Mouse (Mus musculus): Measurements from ENCODE around the gene Chmp6.

The Chmp6 gene

GRCm38 (mm10) chr11:119954749-119955337 is 41.6 kb downstream of the Chmp6 start:
- in situ Hi-C loops (cut with MboI, MseI) = no loop called here

- in situ Hi-C loops (cut with MboI, MseI) = no loop called here
These were observed 42.2 kb downstream of the Chmp6 start for GRCm38 (mm10) chr11:119955432-119955831.

GRCm38 (mm10) chr11:119956590-119956989 is 43.3 kb downstream of the Chmp6 start:
- in situ Hi-C loops (cut with MboI, MseI) = no loop called here

- in situ Hi-C loops (cut with MboI, MseI) = no loop called here
These were observed 45.6 kb downstream of the Chmp6 start for GRCm38 (mm10) chr11:119958856-119959255.

GRCm38 (mm10) chr11:119959714-119960113 is 46.5 kb downstream of the Chmp6 start:
- in situ Hi-C loops (cut with MboI, MseI) = no loop called here

- in situ Hi-C loops (cut with MboI, MseI) = no loop called here
These were observed 47.4 kb downstream of the Chmp6 start for GRCm38 (mm10) chr11:119960671-119961070.

- in situ Hi-C loops (cut with MboI, MseI) = no loop called here
These were observed 48.3 kb downstream of the Chmp6 start for GRCm38 (mm10) chr11:119961511-119961910.

- in situ Hi-C loops (cut with MboI, MseI) = no loop called here
These were observed 51.8 kb downstream of the Chmp6 start for GRCm38 (mm10) chr11:119965053-119965452.

GRCm38 (mm10) chr11:119966294-119966693 is 53.1 kb downstream of the Chmp6 start:
- in situ Hi-C loops (cut with MboI, MseI) = no loop called here

- in situ Hi-C loops (cut with MboI, MseI) = no loop called here
These were observed 54.2 kb downstream of the Chmp6 start for GRCm38 (mm10) chr11:119967401-119967800.

GRCm38 (mm10) chr11:119967892-119968291 is 54.7 kb downstream of the Chmp6 start:
- in situ Hi-C loops (cut with MboI, MseI) = no loop called here

Data from T-helper 17 cell (primary cell).